Mouse (Mus musculus) R1 (cell line): ENCODE data around the gene Otop2.

Experiments
- DNase-seq: peaks from one replicate; pipeline ENCODE4 v3.0.0-alpha.2; 2018; ENCODE audit warnings: low read depth, low spot score

The Otop2 gene

GRCm38 (mm10) chr11:115344967-115345366 lies 38.0 kb downstream of the Otop2 start:
- DNase-seq: peak; percentile 58

- no peak for DNase-seq
These were observed 38.6 kb downstream of the Otop2 start for GRCm38 (mm10) chr11:115345515-115345914.

- DNase-seq: peak; percentile 80
These were observed 41.8 kb downstream of the Otop2 start for GRCm38 (mm10) chr11:115348681-115349248.

- no peak for DNase-seq
These were observed 43.0 kb downstream of the Otop2 start for GRCm38 (mm10) chr11:115349976-115350375.

- DNase-seq: no peak
These were observed 46.4 kb downstream of the Otop2 start for GRCm38 (mm10) chr11:115353375-115353774.

GRCm38 (mm10) chr11:115354183-115354582 lies 47.2 kb downstream of the Otop2 start:
- DNase-seq: peak; percentile 71

GRCm38 (mm10) chr11:115358468-115358867 lies 51.5 kb downstream of the Otop2 start:
- DNase-seq: peak; percentile 67

GRCm38 (mm10) chr11:115359293-115359692 lies 52.3 kb downstream of the Otop2 start:
- peak; percentile 70 for DNase-seq

- no peak for DNase-seq
These were observed 52.8 kb downstream of the Otop2 start for GRCm38 (mm10) chr11:115359726-115360125.

- no peak for DNase-seq
These were observed 57.2 kb downstream of the Otop2 start for GRCm38 (mm10) chr11:115364136-115364535.

- DNase-seq: no peak
These were observed 59.2 kb downstream of the Otop2 start for GRCm38 (mm10) chr11:115366039-115366705.

GRCm38 (mm10) chr11:115366706-115367394 lies 59.9 kb downstream of the Otop2 start:
- DNase-seq: peak; percentile 34

- peak; percentile 82 for DNase-seq
These were observed 60.5 kb downstream of the Otop2 start, which contains the start of gene Hid1 for GRCm38 (mm10) chr11:115367395-115367944. Gene Hid1 (minus strand): TSS chr11:115367756.

GRCm38 (mm10) chr11:115370368-115370767 lies 63.4 kb downstream of the Otop2 start:
- DNase-seq: no peak

- no peak for DNase-seq
These were observed 64.4 kb downstream of the Otop2 start for GRCm38 (mm10) chr11:115371354-115371753.

GRCm38 (mm10) chr11:115372015-115372414 lies 65.1 kb downstream of the Otop2 start:
- no peak for DNase-seq

GRCm38 (mm10) chr11:115372737-115373136 lies 65.8 kb downstream of the Otop2 start:
- no peak for DNase-seq

- peak; percentile 18 for DNase-seq
These were observed 67.1 kb downstream of the Otop2 start for GRCm38 (mm10) chr11:115373805-115374694.

- no peak for DNase-seq
These were observed 67.9 kb downstream of the Otop2 start for GRCm38 (mm10) chr11:115374695-115375425.

- DNase-seq: no peak
These were observed 69.8 kb downstream of the Otop2 start for GRCm38 (mm10) chr11:115376722-115377121.

GRCm38 (mm10) chr11:115377254-115377653 lies 70.3 kb downstream of the Otop2 start:
- no peak for DNase-seq
